Mouse (Mus musculus) CD8-positive naive resting alpha-beta T cell, adult 2 months (primary cell): ENCODE measurements at regions not wholly inside any gene's neighbourhood (a gene's known extent, or its start where the extent isn't known, plus 50 kb on each side); places are given as distances from the start of the nearest gene placed in this dataset.

Experiments used
- DNase-seq, 2 experiments: peaks; one replicate each; pipeline ENCODE4 v3.0.0; 2022; ENCODE audit warnings: low read depth in 2 of 2, low spot score in 2 of 2

DNA sequence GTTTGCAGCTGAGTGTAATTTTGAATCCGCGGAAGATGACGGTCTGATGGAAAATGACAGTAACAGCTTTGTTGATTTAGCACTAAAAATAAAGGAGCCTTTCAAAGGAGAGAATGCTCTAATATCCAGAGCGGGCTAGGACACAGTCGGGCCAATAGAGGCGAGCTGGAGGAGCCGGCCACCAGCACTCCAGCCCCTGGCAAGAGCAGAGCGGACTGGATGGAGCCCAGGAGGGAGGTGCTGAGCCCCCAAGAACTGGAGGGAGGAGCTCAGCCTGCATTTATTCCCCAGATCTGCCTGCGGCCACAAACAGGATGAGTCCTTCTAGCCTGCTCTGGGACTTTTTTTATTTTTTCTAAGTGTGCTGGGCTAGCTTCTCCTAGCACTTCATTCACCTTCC lies 426.9 kb downstream of the Insc start:
- DNase-seq: no peak

DNA sequence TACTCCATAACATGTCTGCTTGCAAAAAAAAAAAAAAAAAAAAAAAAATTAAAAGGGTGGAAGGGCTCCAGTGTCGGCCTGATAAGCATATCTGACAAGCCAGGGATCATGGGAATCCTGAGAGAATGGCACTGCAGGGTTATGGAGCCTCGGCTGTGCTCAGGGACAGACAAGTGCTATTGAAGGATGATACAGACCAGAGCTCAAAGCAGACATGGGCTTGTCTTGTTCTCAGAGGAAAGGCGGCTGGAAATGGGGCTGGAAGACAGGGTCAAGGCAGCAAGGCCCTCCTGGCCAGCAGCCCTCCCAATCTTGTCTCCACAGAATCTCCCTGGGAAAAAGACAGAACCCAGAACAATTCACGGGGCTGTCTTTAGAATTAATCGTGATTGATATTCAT lies 449.0 kb downstream of the Insc start:
- DNase-seq: no peak

- no peak for DNase-seq
Measured at GRCm38 (mm10) chr7:115192992-115193761, 449.7 kb downstream of the Insc start.

- no peak for DNase-seq
Measured at GRCm38 (mm10) chr7:115204916-115205315, 461.4 kb downstream of the Insc start.

DNA sequence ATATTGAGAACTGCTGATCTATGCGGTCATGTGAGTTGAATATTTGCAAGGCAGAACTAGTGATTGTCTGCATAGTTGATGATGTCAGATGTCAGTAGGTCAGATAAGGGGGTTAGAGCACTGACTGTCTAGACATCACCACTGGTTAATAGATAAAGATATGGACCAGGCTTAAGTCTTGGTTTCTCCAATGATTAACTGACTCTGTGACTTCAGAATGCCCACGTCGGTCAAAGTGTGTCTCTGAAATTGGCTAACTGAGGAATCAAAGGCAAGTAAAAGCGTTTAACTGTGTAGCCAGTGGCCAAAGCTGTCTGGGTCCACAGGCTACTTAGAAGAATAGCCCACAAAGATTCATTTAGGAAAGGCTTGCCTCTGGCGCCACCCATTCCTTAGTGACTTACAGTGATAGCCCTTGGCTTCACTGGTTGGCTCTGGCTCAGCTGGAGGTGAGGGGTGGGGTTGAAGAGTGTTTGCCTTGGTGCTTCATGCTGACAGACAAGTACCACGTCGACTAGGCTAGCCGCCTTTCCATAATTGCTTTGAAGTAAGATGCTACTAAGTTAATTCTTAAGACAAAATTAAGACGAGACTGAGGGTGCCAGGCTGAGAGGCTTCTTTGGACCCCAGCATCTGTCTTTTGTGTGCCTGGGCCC lies 463.1 kb downstream of the Insc start:
- DNase-seq: no peak

GRCm38 (mm10) chr7:115208781-115209180 lies 465.3 kb downstream of the Insc start:
- no peak for DNase-seq

- DNase-seq: no peak
Measured at GRCm38 (mm10) chr7:115210012-115210411, 466.5 kb downstream of the Insc start.

GRCm38 (mm10) chr7:115216838-115217237 lies 473.3 kb downstream of the Insc start:
- DNase-seq: peak; percentile 13 to 44

DNA sequence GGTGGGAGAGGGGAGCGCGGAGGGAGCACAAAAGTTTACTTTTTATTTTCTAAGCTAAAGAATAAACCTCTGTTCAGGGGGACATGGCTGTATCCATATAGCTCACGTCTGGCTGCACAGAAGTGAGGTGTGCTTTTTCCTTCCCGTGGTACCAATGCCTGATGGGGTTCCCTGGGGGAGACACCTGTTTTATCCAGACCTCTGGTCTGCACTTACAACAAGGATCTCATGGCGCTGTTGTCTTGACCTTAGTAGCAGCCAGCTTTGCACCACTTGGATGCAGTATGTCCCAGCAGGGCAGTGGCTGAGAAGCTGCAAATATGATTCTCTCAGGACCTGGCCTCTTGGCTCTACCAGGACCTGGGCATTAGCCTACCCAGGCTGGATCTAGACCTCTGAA lies 473.8 kb downstream of the Insc start:
- DNase-seq: no peak

DNA sequence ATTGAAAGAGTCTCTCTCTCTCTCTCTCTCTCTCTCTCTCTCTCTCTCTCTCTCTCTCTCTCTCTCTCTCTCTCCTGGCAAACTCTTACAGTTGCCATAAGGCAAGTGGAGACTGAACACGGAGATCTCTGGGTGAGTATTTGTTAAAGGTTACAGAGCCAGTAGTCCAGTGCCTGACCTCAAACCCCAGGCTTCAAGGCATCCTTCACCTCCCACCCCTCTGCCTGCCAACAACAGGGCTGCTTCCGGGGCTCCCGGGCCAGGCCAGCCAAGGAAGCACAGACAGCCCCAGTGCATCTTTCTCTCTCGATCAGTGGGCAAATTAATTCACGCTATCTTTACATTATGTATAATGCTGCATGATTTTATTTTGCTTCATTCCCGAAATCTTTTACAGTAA lies 474.2 kb downstream of the Insc start:
- no peak for DNase-seq

- no peak for DNase-seq
Measured at GRCm38 (mm10) chr7:115218596-115219180, 475.2 kb downstream of the Insc start.

DNA sequence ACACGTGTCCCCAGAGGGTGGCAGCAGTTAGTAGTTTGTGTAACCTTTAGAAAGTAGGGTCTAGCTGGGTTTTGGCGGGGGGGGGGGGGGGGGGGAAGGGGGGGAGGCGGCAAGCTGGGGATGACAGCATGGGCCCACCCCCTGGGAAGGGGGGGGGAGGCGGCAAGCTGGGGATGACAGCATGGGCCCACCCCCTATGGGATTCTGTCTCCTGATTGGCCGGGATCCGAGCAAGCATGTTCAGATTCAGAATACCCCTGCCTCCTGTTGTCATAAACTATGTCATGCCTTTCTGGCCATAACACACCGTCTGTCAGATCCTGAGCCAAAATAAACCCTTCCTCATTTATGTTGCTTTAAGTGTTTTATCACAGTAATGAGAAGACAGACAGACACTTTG lies 479.1 kb downstream of the Insc start:
- no peak for DNase-seq

GRCm38 (mm10) chr7:115230525-115230924 lies 487.0 kb downstream of the Insc start:
- no peak for DNase-seq

DNA sequence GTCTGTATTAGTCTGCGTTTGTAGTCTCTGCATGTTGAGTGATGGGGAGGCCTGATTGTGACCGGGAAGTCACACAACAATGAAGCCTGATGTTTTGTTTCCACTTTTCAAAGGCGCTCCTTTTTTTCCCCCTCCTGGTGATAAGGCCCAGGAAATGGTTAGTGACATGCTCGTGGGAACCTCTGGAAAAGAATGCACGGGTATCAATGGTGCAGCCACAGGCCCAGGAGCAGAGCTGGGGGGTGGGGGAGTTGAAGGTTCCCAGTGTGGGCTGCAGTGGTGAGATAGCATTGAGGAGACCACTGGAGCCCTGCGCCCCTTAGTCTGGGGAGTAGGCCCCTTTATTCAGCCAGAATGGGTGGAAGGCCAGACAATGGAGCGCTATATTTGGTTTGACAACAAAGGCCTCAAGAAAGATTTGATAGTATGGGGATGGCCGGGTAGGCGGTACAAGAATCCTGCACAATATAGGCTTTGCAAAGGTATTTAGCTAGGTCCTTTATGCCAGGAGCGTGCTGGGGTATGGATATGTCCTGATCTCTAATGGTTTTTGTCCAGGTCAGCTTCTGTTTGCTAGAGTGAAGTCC lies 490.4 kb downstream of the Insc start:
- no peak for DNase-seq

- DNase-seq: no peak
Measured at GRCm38 (mm10) chr7:115237131-115237530, 493.6 kb downstream of the Insc start.

DNA sequence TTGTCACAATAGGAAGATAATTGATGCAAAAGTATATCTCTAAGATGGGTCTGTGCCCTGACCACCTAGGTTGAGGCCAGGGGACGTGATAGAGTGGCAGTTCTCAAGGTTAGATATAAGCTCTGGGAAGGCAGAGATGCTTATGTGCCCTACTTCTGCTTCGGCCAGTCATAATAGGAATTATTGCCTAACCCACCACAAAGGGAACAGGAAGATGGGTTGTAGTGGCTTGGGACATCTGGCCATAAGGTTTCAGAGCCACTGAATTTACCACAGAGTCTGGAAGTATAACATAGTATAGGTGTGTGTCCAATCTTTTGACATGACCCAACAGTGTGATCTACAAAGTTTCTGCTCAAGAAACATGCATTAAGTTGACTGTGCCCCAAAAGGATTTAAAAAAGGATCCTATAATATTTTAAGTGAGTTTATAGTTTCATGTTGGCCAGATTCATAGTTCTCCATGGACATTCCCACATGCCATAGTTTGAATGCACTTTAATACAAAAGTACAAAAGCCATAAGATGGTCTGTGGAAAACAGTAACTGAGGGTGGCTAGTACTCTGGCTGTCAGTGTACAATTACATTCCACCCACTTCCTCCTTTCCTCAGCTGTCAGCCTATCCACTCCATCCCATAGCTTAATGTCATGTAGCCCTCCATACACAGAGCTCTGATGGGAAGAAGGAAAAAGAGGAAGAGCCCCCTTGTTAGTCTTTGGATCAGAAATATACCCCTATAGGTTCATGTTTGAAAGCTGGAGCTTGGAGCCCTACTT lies 508.3 kb downstream of the Insc start:
- no peak for DNase-seq

GRCm38 (mm10) chr7:115252370-115252750 lies 508.9 kb downstream of the Insc start:
- DNase-seq: no peak

DNA sequence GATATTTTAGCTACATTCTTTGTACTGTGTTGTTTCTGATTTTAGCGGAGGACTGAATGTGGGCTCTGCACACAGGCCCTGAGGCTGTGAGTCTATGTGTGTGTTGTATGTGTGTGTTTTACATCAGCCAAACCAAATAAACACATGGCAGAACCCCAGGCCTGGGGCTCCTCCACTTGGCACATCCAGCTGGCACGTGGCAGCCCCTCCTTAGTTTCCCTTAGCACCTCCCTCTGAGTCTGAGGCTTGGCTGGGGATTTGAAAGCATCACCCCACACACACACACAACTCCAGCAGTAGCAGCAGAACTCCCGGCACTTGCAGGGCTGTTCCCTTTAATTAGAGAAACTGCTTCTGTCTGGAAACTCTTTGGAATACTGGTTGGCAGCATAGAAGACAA lies 515.1 kb downstream of the Insc start:
- no peak for DNase-seq

DNA sequence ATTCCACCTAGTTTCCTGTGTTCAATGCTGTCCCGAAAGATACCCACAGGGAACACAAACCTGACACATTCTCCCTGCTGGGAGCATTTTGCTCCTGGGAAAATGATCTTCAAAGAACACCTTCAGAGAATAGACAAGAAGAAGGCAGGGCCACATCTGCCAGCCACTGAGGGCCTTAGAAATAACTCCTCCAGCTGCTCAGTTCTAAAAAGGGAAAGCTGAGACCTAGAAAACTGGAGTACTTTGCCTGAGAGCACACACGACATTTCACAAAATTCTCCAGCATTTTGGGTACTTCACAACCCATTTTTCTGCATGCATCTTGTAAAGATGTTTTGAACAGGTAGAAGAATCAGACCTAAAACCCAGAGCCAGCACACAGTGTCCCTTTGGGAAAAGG lies 519.6 kb downstream of the Insc start:
- no peak for DNase-seq

DNA sequence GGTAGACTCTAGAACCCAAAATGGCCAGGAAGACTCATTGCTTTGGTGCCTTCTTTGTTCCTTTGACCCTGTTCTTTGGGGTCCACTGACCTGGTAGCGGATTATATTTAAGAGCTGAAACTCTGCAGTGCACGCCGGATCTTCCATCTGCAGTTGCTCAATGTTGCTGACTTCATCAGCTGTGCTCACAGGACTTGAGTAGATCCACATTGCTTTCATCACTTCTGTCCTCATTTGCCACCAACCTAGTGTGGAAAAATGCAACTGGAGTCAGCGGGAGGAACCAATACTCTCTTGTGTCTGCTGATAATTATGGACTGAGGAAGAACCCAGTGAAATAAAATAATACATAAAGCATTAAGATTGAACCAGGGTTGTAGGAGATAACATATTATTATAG lies 522.6 kb downstream of the Insc start:
- DNase-seq: no peak

GRCm38 (mm10) chr7:115270803-115271202 lies 527.3 kb downstream of the Insc start:
- no peak for DNase-seq
